Mouse (Mus musculus): ENCODE measurements around the gene Ppp1r15a. TPM values are rescaled to one million over a fixed set of nuclear protein-coding genes. Genes with fewer than 3 reads are reported as not detected.
"Not testable (repeated sequence)": the region's sequence is repeated elsewhere in the genome, so short reads cannot be mapped to it uniquely, and the experiment has no call there.

Gene Ppp1r15a
- polyA plus RNA-seq, 1 experiment from 2014 or later: 21.4 TPM

DNA sequence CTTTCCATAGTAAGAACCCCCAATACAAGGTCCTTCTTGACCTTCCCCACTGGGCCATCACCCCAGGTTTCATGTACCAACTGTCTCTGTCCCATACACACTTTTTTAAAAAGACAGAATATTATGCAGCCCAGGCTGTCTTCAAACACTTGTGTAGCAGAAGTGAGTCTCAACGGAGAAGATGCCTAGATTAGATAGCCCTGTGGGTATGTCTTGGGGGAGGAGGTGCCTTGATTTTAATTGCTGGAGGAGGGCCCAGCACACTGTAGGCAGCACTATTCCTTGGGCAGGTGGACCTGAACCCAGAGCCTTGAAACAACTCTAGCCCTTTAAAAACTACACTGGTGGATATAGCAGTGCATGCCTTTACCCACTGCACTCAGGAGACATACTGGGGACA, 43.9 kb downstream of the Ppp1r15a start:
- H3K4me1 ChIP-seq (replicated peaks; ENCODE audit: insufficient read depth, low read length): no peaks in the 10 kb centered on the region
- TF ChIP-seq CTCF (IDR thresholded peaks at IDR 0.05; ENCODE audit: low read depth): no peak
- WGBS: 87% methylated on average over 1 of the region's 1 CpGs
- no peak overlapping the region for H3K4me3 ChIP-seq (replicated peaks; ENCODE audit: low read depth, low read length)
- no peaks in the 10 kb centered on the region for H3K9me3 ChIP-seq (replicated peaks; ENCODE audit: low read length)
- H3K4me2 ChIP-seq (ENCODE audit: low read length): no peak overlapping the region
- H3K36me3 ChIP-seq (ENCODE audit: insufficient read depth, low read length): no peaks in the 10 kb centered on the region
- H3K9ac ChIP-seq (ENCODE audit: low read depth, low read length): no peak overlapping the region
- no peak overlapping the region for H3K27ac ChIP-seq
- DNase-seq (ENCODE audit: low spot score): no peak
- H3K27me3 ChIP-seq (ENCODE audit: insufficient read depth, low read length): no peaks in the 10 kb centered on the region
- no peak for ATAC-seq (replicated peaks; ENCODE audit: low FRiP score, low read depth)

DNA sequence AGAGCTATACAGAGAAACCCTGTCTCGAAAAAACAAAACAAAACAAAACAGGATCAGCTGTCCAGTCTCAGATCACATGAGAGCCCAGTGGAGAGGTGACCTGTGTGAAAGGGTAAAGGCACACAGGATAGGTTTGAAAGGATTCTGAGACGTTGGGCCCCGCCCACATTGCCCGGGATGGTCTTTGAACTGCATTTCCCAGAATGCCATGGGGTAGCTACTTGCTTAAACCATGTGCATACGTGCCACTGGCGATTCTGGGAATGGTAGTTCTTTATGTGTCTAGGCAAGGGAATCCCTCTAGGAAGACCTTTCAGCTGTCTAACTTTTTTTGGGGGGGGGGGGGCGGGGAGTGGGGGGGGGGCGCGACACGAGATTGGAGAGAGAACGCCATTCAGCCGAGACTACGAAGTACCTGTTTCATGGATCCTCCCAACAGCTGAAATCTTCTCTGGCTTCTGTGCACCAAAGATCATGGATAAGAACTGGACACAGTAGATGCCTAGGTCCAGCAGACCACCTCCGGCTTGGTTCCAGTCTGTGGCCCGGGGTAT, 44.6 kb downstream of the Ppp1r15a start, which contains the start of gene Tulp2:
Tulp2 (plus strand) TSS at position 504 of the 554 bp plus-strand sequence.
- DNase-seq (ENCODE audit: low spot score): peak; percentile 81
- 52% methylated on average over 15 of the region's 15 CpGs for WGBS
- no peaks in the 10 kb centered on the region for H3K36me3 ChIP-seq (ENCODE audit: insufficient read depth, low read length)
- no peaks in the 10 kb centered on the region for H3K27me3 ChIP-seq (ENCODE audit: insufficient read depth, low read length)
- H3K4me3 ChIP-seq (replicated peaks; ENCODE audit: low read depth, low read length): no peak within 1 kb of the TSS
- peak; percentile 69 for ATAC-seq (replicated peaks; ENCODE audit: low FRiP score, low read depth)
- H3K9ac ChIP-seq (ENCODE audit: low read depth, low read length): no peak within 1 kb of the TSS
- no peak for TF ChIP-seq CTCF (IDR thresholded peaks at IDR 0.05; ENCODE audit: low read depth)
- H3K4me2 ChIP-seq (ENCODE audit: low read length): no peak within 1 kb of the TSS
- no peak within 1 kb of the TSS for H3K27ac ChIP-seq
- H3K4me1 ChIP-seq (replicated peaks; ENCODE audit: insufficient read depth, low read length): no peaks in the 10 kb centered on the region
- no peaks in the 10 kb centered on the region for H3K9me3 ChIP-seq (replicated peaks; ENCODE audit: low read length)

- not testable (repeated sequence) for H3K9me3 ChIP-seq (replicated peaks; ENCODE audit: low read length); DNase-seq (ENCODE audit: low spot score); H3K4me1 ChIP-seq (replicated peaks; ENCODE audit: insufficient read depth, low read length); ATAC-seq (replicated peaks; ENCODE audit: low FRiP score, low read depth); H3K9ac ChIP-seq (ENCODE audit: low read depth, low read length); H3K4me2 ChIP-seq (ENCODE audit: low read length); H3K27me3 ChIP-seq (ENCODE audit: insufficient read depth, low read length); H3K4me3 ChIP-seq (replicated peaks; ENCODE audit: low read depth, low read length); H3K36me3 ChIP-seq (ENCODE audit: insufficient read depth, low read length); H3K27ac ChIP-seq
- WGBS: 79% methylated on average over 3 of the region's 4 CpGs
Observed at GRCm38 (mm10) chr7:45480310-45480709, 45.8 kb downstream of the Ppp1r15a start.

- Histone ChIP-seq H3K9ac (ENCODE audit: low read depth, low read length) (no peak overlapping the region), H3K4me2 (ENCODE audit: low read length) (no peak overlapping the region), H3K36me3 (ENCODE audit: insufficient read depth, low read length) (no peaks in the 10 kb centered on the region), H3K27me3 (ENCODE audit: insufficient read depth, low read length) (no peaks in the 10 kb centered on the region), H3K9me3 (replicated peaks; ENCODE audit: low read length) (no peaks in the 10 kb centered on the region), H3K4me3 (replicated peaks; ENCODE audit: low read depth, low read length) (no peak overlapping the region), H3K4me1 (replicated peaks; ENCODE audit: insufficient read depth, low read length) (no peaks in the 10 kb centered on the region), H3K27ac (no peak overlapping the region)
- no peak for DNase-seq (ENCODE audit: low spot score)
- TF ChIP-seq CTCF (IDR thresholded peaks at IDR 0.05; ENCODE audit: low read depth): no peak
- no peak for ATAC-seq (replicated peaks; ENCODE audit: low FRiP score, low read depth)
- 95% methylated on average over 7 of the region's 7 CpGs for WGBS
Observed at GRCm38 (mm10) chr7:45478774-45479173, 47.3 kb downstream of the Ppp1r15a start.

DNA sequence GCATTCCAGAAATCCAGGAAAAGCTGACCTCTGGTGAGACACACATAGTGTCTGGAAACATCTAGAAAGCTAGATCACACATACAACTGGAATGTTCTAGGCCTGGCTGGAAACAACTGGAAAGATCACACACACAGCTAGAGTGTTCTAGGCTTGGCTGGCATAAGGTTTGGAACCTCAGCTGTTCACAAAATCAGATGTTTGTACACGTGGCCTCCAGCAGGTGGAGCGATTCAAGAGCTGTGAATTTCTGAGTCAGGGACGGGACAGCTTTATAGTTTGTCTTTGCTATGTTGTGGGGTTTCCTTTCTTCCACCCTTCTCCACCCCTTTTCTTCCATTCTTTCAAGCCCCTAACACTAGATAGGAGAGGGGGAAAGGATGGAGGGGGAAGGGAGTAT, 49.1 kb downstream of the Ppp1r15a start:
- TF ChIP-seq CTCF (IDR thresholded peaks at IDR 0.05; ENCODE audit: low read depth): peak; percentile 90
- Histone ChIP-seq H3K36me3 (ENCODE audit: insufficient read depth, low read length) (no peaks in the 10 kb centered on the region), H3K27me3 (ENCODE audit: insufficient read depth, low read length) (no peaks in the 10 kb centered on the region), H3K9ac (ENCODE audit: low read depth, low read length) (no peak overlapping the region), H3K27ac (no peak overlapping the region; the same call in 1 of the 2 replicates), H3K4me3 (replicated peaks; ENCODE audit: low read depth, low read length) (no peak overlapping the region), H3K9me3 (replicated peaks; ENCODE audit: low read length) (no peaks in the 10 kb centered on the region), H3K4me1 (replicated peaks; ENCODE audit: insufficient read depth, low read length) (no peaks in the 10 kb centered on the region), H3K4me2 (ENCODE audit: low read length) (no peak overlapping the region; the same call in 1 of the 2 replicates)
- DNase-seq (ENCODE audit: low spot score): peak; percentile 83
- 5% methylated on average over 3 of the region's 3 CpGs for WGBS
- no peak; the same call in 1 of the 2 replicates for ATAC-seq (replicated peaks; ENCODE audit: low FRiP score, low read depth)

DNA sequence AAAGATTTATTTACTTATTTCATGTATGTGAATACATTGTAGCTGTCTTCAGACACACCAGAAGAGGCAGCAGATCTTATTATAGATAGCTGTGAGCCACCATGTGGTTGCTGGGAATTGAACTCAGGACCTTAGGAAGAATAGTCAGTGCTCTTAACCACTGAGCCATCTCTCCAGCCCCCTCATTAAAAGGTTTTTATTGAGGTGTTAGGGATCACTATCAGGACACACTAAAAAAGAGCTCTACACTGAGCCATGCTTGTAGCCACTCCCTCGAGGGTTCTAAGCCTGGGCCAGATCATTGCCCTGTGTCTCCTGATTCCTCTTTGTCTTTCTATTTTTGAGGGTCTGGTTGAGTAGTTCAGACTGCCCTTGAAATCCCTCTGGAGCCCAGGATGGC, 49.6 kb downstream of the Ppp1r15a start:
- Histone ChIP-seq H3K36me3 (ENCODE audit: insufficient read depth, low read length) (no peaks in the 10 kb centered on the region), H3K4me1 (replicated peaks; ENCODE audit: insufficient read depth, low read length) (no peaks in the 10 kb centered on the region), H3K4me3 (replicated peaks; ENCODE audit: low read depth, low read length) (no peak overlapping the region), H3K9me3 (replicated peaks; ENCODE audit: low read length) (no peaks in the 10 kb centered on the region), H3K9ac (ENCODE audit: low read depth, low read length) (no peak overlapping the region), H3K27ac (no peak overlapping the region), H3K27me3 (ENCODE audit: insufficient read depth, low read length) (no peaks in the 10 kb centered on the region), H3K4me2 (ENCODE audit: low read length) (no peak overlapping the region)
- TF ChIP-seq CTCF (IDR thresholded peaks at IDR 0.05; ENCODE audit: low read depth): no peak
- 24% methylated on average over 1 of the region's 1 CpGs for whole genome bisulfite sequencing
- ATAC-seq (replicated peaks; ENCODE audit: low FRiP score, low read depth): no peak
- DNase-seq (ENCODE audit: low spot score): no peak

Data from kidney, postnatal 0 days (tissue).